Mouse (Mus musculus): ENCODE measurements around the gene Atp6v0d1.

GRCm38 (mm10) chr8:105514194-105514593 lies 51.7 kb downstream of the Atp6v0d1 start:
- TF ChIP-seq CTCF (conservative IDR thresholded peaks at IDR 0.05; ENCODE audit: low read length) (no peak), POU5F1 (IDR thresholded peaks at IDR 0.05; ENCODE audit: borderline replicate concordance, low read length) (no peak)
